Mouse (Mus musculus): ENCODE results near the gene Cisd3. TPM values are rescaled to one million over a fixed set of nuclear protein-coding genes. Genes with fewer than 3 reads are reported as not detected.

The Cisd3 gene
- polyA plus RNA-seq, 1 experiment from 2014 or later = 52.6 TPM

DNA sequence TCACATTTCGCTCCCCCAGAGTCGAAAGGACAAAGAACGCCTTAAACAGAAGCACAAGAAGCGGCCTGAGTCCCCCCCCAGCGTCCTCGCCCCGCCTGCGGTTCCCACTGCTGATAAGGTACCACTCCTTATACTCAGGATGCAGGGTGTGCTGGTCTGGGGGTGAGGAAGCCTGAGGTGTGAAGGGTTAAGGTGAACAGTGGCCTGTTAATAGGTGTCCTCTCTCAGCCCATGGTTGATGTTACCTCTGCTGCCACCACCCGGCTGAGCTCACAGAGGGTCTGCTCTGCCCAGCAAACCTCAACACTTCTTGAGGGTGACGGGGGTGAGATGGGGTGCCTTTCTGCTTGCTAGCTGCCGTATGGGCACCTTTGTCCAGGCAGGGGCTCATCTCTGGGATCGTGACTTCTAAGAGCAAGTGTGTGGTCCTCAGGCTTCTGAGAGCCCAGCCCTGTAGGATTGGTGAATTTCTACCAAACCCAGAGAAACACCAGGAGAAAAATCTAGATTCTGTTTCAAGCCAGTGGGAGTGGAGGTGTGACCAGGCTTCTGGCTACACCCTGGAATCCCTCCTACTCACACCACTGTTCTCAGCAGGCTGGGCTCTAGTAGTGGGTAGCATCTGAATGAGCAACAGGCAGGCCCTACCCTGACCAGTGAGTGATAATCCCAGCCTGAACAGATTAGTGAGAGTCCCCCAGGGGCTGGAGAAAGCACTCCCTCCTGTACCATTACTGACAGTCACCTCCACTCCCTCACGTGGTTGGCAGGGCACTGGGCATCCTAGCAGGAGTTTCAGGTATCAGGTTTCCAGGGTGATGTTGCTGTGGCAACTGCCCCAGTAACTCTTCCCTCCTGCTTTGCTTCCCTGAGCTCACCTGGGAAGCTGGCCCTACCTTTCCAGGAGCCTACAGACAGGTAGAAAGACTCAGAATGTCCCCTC is 15.1 kb upstream of the Cisd3 start:
- Histone ChIP-seq H3K9ac (ENCODE audit: low read length) (peak overlapping the region; percentile 72), H3K4me2 (ENCODE audit: low read length) (peak overlapping the region; percentile 66), H3K27ac (replicated peaks in 1 of 2; ENCODE audit: control insufficient read depth in 1 of 2, insufficient read depth in 1 of 2, low read depth in 2 of 2, low read length in 2 of 2) (peak overlapping the region; percentile 82 to 88), H3K9me3 (ENCODE audit: control insufficient read depth, low read length) (no peaks in the 10 kb centered on the region), H3K4me1 (ENCODE audit: control insufficient read depth in 2 of 2, insufficient read depth in 2 of 2, low read length in 2 of 2) (peaks cover 27 to 32% of the 10 kb centered on the region in 2 experiments), H3K36me3 (ENCODE audit: control insufficient read depth, insufficient read depth, low read length) (peaks cover 97% of the 10 kb centered on the region), H3K27me3 (ENCODE audit: control insufficient read depth, insufficient read depth, low read length) (no peaks in the 10 kb centered on the region), H3K4me3 (ENCODE audit: control insufficient read depth in 1 of 2, insufficient read depth in 1 of 2, low read depth in 1 of 2, low read length in 2 of 2) (peak overlapping the region; percentile 11 to 27)
- peak; percentile 60; the same call in 1 of the 2 replicates for ATAC-seq (ENCODE audit: insufficient number of reproducible peaks, insufficient read depth, low FRiP score, low read depth)
- WGBS = 29% methylated on average over 13 of the region's 13 CpGs

DNA sequence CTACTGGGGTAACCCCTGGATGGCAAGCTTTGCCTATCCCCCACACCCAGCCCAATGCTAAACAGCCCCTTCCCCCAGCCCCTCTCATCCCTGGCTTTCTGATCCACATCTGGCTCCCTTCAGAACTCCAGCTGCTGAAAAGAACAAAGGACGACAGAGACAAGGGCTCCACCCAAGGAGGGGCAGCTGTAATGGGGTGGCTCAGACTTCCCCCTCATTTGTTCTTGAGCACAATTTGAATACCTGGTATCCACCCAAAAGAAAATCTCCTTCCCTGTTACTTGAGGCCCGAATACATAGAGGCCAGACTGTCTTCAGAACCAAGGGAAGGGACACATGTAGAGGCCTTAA is 14.5 kb upstream of the Cisd3 start:
- WGBS = 64% methylated on average over 2 of the region's 2 CpGs
- H3K4me2 ChIP-seq (ENCODE audit: low read length) = no peak overlapping the region
- H3K27me3 ChIP-seq (ENCODE audit: control insufficient read depth, insufficient read depth, low read length) = no peaks in the 10 kb centered on the region
- H3K9ac ChIP-seq (ENCODE audit: low read length) = peak overlapping the region; percentile 72; the same call in 1 of the 2 replicates
- ATAC-seq (ENCODE audit: insufficient number of reproducible peaks, insufficient read depth, low FRiP score, low read depth) = no peak
- H3K4me1 ChIP-seq (ENCODE audit: control insufficient read depth in 2 of 2, insufficient read depth in 2 of 2, low read length in 2 of 2) = peaks cover 27 to 32% of the 10 kb centered on the region in 2 experiments
- H3K27ac ChIP-seq (replicated peaks in 1 of 2; ENCODE audit: control insufficient read depth in 1 of 2, insufficient read depth in 1 of 2, low read depth in 2 of 2, low read length in 2 of 2) = no peak overlapping the region
- no peak overlapping the region for H3K4me3 ChIP-seq (ENCODE audit: control insufficient read depth in 1 of 2, insufficient read depth in 1 of 2, low read depth in 1 of 2, low read length in 2 of 2)
- H3K9me3 ChIP-seq (ENCODE audit: control insufficient read depth, low read length) = no peaks in the 10 kb centered on the region
- peaks cover 97% of the 10 kb centered on the region for H3K36me3 ChIP-seq (ENCODE audit: control insufficient read depth, insufficient read depth, low read length)

DNA sequence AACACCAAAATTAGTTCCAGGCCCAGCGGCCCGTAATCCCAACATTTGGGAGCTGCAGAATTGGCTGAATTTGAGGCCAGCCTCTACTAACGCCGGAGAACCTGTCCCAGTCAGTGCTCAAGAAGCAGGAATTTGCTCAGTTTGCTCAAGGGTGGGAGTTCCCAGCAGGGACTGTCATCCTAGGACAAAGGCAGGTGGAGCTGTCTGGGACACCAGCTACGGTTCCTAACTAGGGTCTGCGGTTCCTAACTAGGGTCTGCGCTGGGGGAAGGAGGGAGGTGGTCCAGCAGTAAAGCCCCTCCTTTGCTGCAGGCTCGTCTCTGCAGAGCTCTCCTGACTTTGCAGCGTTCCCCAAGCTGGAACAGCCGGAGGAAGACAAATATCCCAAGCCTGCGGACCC is 12.5 kb upstream of the Cisd3 start:
- no peaks in the 10 kb centered on the region for H3K9me3 ChIP-seq (ENCODE audit: control insufficient read depth, low read length)
- H3K27me3 ChIP-seq (ENCODE audit: control insufficient read depth, insufficient read depth, low read length) = no peaks in the 10 kb centered on the region
- ATAC-seq (ENCODE audit: insufficient number of reproducible peaks, insufficient read depth, low FRiP score, low read depth) = no peak
- no peak overlapping the region for H3K9ac ChIP-seq (ENCODE audit: low read length)
- peaks cover 26 to 28% of the 10 kb centered on the region in 2 experiments for H3K4me1 ChIP-seq (ENCODE audit: control insufficient read depth in 2 of 2, insufficient read depth in 2 of 2, low read length in 2 of 2)
- 87% methylated on average over 11 of the region's 11 CpGs for WGBS
- no peak overlapping the region for H3K4me3 ChIP-seq (ENCODE audit: control insufficient read depth in 1 of 2, insufficient read depth in 1 of 2, low read depth in 1 of 2, low read length in 2 of 2)
- no peak overlapping the region for H3K27ac ChIP-seq (replicated peaks in 1 of 2; ENCODE audit: control insufficient read depth in 1 of 2, insufficient read depth in 1 of 2, low read depth in 2 of 2, low read length in 2 of 2)
- H3K4me2 ChIP-seq (ENCODE audit: low read length) = no peak overlapping the region
- H3K36me3 ChIP-seq (ENCODE audit: control insufficient read depth, insufficient read depth, low read length) = peaks cover 97% of the 10 kb centered on the region

DNA sequence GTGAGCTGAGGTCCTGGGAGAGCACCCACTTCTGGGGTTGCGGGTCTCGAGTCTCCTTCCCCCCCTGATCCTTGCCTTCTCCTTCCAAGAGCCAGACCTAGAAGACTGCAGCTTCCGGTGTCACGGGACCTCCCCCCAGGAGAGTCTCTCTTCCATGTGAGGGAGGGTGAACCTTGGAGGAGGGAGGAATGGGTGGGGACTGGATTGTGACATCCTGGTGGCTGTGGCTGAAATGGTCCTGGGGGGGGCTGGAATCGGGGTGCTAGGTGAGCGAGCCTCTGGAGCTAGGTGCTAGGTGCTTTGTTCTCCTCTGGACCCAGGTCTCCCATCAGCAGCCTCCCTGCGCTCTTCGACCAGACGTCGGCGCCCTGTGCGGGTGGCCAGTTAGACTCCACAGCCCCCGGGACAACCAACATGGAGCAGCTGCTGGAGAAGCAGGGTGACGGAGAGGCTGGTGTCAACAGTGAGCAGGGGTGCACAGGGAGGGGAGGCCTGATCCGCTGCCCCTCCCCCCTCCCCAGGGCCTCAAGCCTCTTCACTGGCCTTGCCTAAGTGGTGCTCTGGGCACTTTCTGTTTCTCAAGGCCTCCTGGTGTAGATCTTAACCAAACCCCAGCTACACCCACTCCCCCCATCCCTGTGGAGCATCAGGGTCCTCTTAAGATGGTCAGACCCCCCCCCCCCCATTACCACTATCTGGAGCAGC is 9.4 kb upstream of the Cisd3 start:
- Histone ChIP-seq H3K27me3 (ENCODE audit: control insufficient read depth, insufficient read depth, low read length) (no peaks in the 10 kb centered on the region), H3K4me2 (ENCODE audit: low read length) (no peak overlapping the region), H3K9ac (ENCODE audit: low read length) (no peak overlapping the region), H3K9me3 (ENCODE audit: control insufficient read depth, low read length) (no peaks in the 10 kb centered on the region), H3K27ac (replicated peaks in 1 of 2; ENCODE audit: control insufficient read depth in 1 of 2, insufficient read depth in 1 of 2, low read depth in 2 of 2, low read length in 2 of 2) (no peak overlapping the region), H3K36me3 (ENCODE audit: control insufficient read depth, insufficient read depth, low read length) (peaks cover 100% of the 10 kb centered on the region), H3K4me1 (ENCODE audit: control insufficient read depth in 2 of 2, insufficient read depth in 2 of 2, low read length in 2 of 2) (peaks cover 5 to 10% of the 10 kb centered on the region in 2 experiments; a peak in 3 of 4 replicates), H3K4me3 (ENCODE audit: control insufficient read depth in 1 of 2, insufficient read depth in 1 of 2, low read depth in 1 of 2, low read length in 2 of 2) (no peak overlapping the region)
- 69% methylated on average over 15 of the region's 15 CpGs for WGBS
- ATAC-seq (ENCODE audit: insufficient number of reproducible peaks, insufficient read depth, low FRiP score, low read depth) = no peak

DNA sequence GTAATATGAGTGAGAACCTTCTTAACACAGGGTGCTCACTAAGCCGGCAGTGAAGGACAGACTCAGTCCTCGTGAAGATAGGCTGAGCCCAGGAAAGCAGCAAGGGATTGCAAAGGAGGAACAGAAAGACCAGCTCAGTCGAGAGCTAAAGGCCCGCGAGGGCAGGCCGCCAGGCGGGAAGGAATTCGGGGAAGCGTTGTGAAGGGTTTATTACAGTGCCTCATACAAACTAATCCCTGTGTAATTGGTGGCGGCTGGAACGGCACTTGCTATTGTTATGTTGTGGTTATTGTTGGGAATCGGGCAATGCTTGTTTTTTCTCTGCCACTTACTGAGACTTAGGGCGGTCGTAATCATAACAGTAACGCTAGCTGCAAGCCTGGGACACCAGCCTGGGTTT is 8.2 kb upstream of the Cisd3 start:
- Histone ChIP-seq H3K4me3 (ENCODE audit: control insufficient read depth in 1 of 2, insufficient read depth in 1 of 2, low read depth in 1 of 2, low read length in 2 of 2) (no peak overlapping the region), H3K36me3 (ENCODE audit: control insufficient read depth, insufficient read depth, low read length) (peaks cover 100% of the 10 kb centered on the region), H3K4me1 (ENCODE audit: control insufficient read depth in 2 of 2, insufficient read depth in 2 of 2, low read length in 2 of 2) (peaks cover 5 to 10% of the 10 kb centered on the region in 2 experiments; a peak in 3 of 4 replicates), H3K4me2 (ENCODE audit: low read length) (no peak overlapping the region), H3K27ac (replicated peaks in 1 of 2; ENCODE audit: control insufficient read depth in 1 of 2, insufficient read depth in 1 of 2, low read depth in 2 of 2, low read length in 2 of 2) (no peak overlapping the region), H3K9ac (ENCODE audit: low read length) (no peak overlapping the region), H3K27me3 (ENCODE audit: control insufficient read depth, insufficient read depth, low read length) (no peaks in the 10 kb centered on the region), H3K9me3 (ENCODE audit: control insufficient read depth, low read length) (no peaks in the 10 kb centered on the region)
- no peak for ATAC-seq (ENCODE audit: insufficient number of reproducible peaks, insufficient read depth, low FRiP score, low read depth)
- WGBS = 73% methylated on average over 15 of the region's 15 CpGs

DNA sequence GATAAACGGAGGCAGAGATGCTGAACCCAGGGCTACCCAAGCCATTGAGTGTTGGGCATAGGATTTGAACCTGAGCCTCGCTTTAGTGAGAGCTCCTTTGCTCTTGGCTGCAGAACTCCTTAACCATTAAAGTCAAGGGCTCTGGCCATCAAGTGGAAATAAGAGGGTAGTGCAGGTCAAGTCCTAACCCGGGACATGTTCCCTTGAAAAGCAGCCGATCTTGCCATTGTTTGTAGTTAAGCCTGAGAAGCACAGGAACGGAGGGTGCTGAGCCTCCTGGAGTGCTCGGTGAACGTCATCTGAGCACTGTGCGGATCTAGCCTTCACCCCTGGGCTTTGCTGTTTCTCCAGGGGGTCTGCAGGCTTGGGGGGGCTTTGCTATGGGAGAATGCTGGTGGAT is 7.8 kb upstream of the Cisd3 start:
- no peaks in the 10 kb centered on the region for H3K27me3 ChIP-seq (ENCODE audit: control insufficient read depth, insufficient read depth, low read length)
- H3K9ac ChIP-seq (ENCODE audit: low read length) = no peak overlapping the region
- ATAC-seq (ENCODE audit: insufficient number of reproducible peaks, insufficient read depth, low FRiP score, low read depth) = no peak
- H3K4me2 ChIP-seq (ENCODE audit: low read length) = no peak overlapping the region
- no peak overlapping the region for H3K4me3 ChIP-seq (ENCODE audit: control insufficient read depth in 1 of 2, insufficient read depth in 1 of 2, low read depth in 1 of 2, low read length in 2 of 2)
- peaks cover 100% of the 10 kb centered on the region for H3K36me3 ChIP-seq (ENCODE audit: control insufficient read depth, insufficient read depth, low read length)
- H3K9me3 ChIP-seq (ENCODE audit: control insufficient read depth, low read length) = no peaks in the 10 kb centered on the region
- peaks cover 5 to 10% of the 10 kb centered on the region in 2 experiments; a peak in 3 of 4 replicates for H3K4me1 ChIP-seq (ENCODE audit: control insufficient read depth in 2 of 2, insufficient read depth in 2 of 2, low read length in 2 of 2)
- H3K27ac ChIP-seq (replicated peaks in 1 of 2; ENCODE audit: control insufficient read depth in 1 of 2, insufficient read depth in 1 of 2, low read depth in 2 of 2, low read length in 2 of 2) = no peak overlapping the region
- 69% methylated on average over 8 of the region's 8 CpGs for WGBS

DNA sequence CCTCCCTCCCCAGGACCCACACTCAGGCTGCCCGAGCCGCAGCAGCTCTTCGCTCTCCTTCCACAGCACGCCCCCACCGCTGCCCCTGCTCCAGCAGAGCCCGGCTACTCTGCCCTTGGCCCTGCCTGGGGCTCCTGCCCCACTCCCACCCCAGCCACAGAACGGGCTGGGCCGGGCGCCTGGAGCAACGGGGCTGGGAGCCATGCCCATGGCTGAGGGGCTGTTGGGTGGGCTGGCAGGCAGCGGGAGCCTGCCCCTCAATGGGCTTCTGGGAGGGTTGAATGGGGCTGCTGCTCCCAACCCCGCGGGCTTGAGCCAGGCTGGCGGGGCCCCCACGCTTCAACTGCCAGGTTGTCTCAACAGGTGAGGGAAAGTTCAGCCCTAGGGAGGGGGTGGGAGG is 7.3 kb upstream of the Cisd3 start:
- no peak overlapping the region for H3K27ac ChIP-seq (replicated peaks in 1 of 2; ENCODE audit: control insufficient read depth in 1 of 2, insufficient read depth in 1 of 2, low read depth in 2 of 2, low read length in 2 of 2)
- H3K27me3 ChIP-seq (ENCODE audit: control insufficient read depth, insufficient read depth, low read length) = no peaks in the 10 kb centered on the region
- no peak for ATAC-seq (ENCODE audit: insufficient number of reproducible peaks, insufficient read depth, low FRiP score, low read depth)
- H3K4me2 ChIP-seq (ENCODE audit: low read length) = no peak overlapping the region
- no peaks in the 10 kb centered on the region for H3K9me3 ChIP-seq (ENCODE audit: control insufficient read depth, low read length)
- whole genome bisulfite sequencing = 91% methylated on average over 15 of the region's 15 CpGs
- H3K4me3 ChIP-seq (ENCODE audit: control insufficient read depth in 1 of 2, insufficient read depth in 1 of 2, low read depth in 1 of 2, low read length in 2 of 2) = no peak overlapping the region
- peaks cover 5 to 10% of the 10 kb centered on the region in 2 experiments; a peak in 3 of 4 replicates for H3K4me1 ChIP-seq (ENCODE audit: control insufficient read depth in 2 of 2, insufficient read depth in 2 of 2, low read length in 2 of 2)
- no peak overlapping the region for H3K9ac ChIP-seq (ENCODE audit: low read length)
- peaks cover 98% of the 10 kb centered on the region for H3K36me3 ChIP-seq (ENCODE audit: control insufficient read depth, insufficient read depth, low read length)

Data from heart, embryonic 14.5 days (tissue).